Mouse (Mus musculus): ENCODE measurements around the gene Sowaha.

Gene Sowaha

DNA sequence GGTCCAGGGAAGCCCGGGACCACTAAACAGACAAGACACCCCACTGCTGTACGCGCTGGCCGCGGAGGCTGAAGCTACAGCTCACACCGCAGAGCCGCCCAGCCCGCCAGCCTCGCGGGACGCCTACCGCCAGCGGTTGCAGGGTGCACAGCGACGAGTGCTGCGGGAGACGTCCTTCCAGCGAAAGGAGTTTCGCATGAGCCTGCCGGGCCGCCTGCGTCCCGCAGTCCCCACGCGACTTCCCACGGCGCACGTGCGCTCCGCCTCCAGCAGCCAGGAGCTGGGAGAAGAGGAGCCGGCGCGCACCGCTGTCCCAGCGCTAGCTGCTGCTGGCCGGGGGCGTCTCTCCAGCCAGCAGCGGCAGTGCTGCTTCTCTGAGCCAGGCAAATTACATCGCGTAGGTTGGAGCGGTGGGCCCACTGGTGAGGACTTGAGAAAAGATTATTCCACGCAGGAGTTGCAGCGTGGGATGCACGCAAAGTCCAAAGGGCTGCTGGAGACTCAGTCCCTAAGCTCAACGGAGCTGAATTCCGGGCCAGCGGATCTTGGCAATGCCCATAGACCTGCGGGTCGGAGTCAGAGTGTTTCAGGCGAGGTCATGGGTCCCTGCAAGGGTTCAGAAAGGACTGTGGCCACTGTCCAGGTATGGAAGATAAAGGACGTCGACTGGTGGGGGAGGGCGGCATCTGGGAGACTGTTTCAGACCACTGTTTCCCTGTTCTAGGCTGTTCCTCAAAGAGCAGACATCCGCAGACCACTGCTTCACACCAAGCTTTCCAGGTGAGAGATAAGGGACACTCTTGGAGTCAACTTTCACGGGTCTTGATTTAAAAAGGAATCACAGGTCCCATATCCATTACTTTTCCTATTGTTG, 16.3 kb downstream of the Sowaha start:
- CTCF ChIA-PET, result interaction anchor here in 3 of 4 experiments (0.5 to 2.0 kb wide), 16 partner anchors 9 to 273 kb away, joined by 3 to 8 read pairs (median 3); partner anchors contain the start of genes Gm9945 (in 1 of the 3) and Sowaha (in 1 of the 3)
- POLR2A ChIA-PET, result interaction anchor here (0.6 to 3.0 kb wide), 22 partner anchors 7 to 428 kb away, joined by 3 to 20 read pairs (median 4); partner anchors contain the start of genes Gdf9 (in 3 of the 4), Uqcrq (in 2 of the 4), Gm10447 (in 1 of the 4) and Gm9945 (in 1 of the 4)

DNA sequence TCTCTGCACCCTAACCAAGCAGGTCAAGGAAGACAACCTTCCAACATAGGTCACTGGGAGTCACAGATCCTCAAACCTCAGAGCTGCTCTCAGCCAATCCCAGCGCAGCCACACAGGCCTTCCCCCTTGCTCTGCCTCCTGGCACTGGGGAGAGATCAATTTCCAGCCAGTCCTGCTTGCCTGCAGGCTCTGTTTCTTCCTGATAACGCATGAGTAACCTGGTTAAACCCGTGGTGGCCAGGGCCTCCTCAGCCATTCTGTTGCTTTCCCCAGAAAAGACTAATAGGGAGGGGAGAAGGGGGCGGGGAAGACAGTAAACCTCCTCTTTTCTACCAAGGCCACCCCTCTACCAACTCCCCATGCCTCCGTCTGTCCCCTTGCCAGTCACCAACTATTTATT, 18.3 kb downstream of the Sowaha start:
- POLR2A ChIA-PET, result interaction anchor here in 1 of 4 experiments (0.5 kb wide), 1 partner anchor 26 kb away, joined by 5 read pairs; no protein-coding TSS in a partner anchor
- CTCF ChIA-PET, result interaction anchor here in 1 of 4 experiments (0.6 kb wide), 1 partner anchor 251 kb away, joined by 4 read pairs; no protein-coding TSS in a partner anchor

DNA sequence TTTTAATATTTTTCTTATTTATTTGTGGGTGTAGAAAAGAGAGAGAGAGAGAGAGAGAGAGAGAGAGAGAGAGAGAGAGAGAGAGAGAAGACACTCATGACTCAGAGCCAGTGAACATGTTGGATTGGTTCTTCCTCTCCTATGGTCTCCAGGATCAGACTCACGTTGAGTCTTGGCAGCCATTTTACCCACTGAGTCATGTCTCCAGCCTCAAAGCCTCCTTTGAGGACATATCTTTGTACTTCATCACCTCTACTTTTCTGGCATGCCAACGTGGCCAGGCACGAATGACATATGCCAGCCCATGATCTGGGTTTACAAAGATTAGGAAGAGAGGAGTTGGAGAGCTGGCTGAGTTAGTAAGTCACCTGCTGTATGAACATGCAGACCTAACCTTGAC, 19.9 kb downstream of the Sowaha start:
- ChIA-PET CTCF (interaction anchor here in 3 of 4 experiments (0.7 to 1.3 kb wide), 3 partner anchors 13 to 246 kb away, joined by 3 to 6 read pairs (median 3); partner anchors contain the start of genes Gm9945 (in 1 of the 3) and Sowaha (in 1 of the 3)), POLR2A (interaction anchor here in 2 of 4 experiments (0.8 to 1.5 kb wide), 3 partner anchors 9 to 200 kb away, joined by 3 read pairs; no protein-coding TSS in a partner anchor)

DNA sequence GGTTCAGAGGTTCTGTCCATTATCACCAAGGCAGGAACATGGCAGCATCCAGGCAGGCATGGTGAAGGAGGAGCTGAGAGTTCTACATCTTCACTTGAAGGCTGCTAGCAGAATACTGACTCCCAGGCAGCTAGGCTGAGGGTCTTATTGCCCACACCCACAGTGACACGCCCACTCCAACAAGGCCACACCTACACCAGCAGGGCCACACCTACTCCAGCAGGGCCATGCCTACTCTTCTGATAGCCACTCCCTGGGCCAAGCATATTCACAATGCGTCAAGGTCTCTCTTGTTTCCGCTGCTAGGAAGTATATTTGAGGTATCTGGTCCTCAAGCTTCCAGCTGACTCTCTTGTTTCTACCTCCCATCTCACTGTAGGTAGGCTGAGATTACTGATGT, 21.1 kb downstream of the Sowaha start:
- ChIA-PET CTCF (interaction anchor here in 2 of 4 experiments (0.6 to 1.1 kb wide), 2 partner anchors 12 to 23 kb away, joined by 4 to 14 read pairs; no protein-coding TSS in a partner anchor), POLR2A (interaction anchor here in 1 of 4 experiments (1.1 to 1.5 kb wide), 4 partner anchors 8 to 48 kb away, joined by 3 to 4 read pairs (median 3); partner anchors contain the start of genes Gdf9 and Uqcrq)

DNA sequence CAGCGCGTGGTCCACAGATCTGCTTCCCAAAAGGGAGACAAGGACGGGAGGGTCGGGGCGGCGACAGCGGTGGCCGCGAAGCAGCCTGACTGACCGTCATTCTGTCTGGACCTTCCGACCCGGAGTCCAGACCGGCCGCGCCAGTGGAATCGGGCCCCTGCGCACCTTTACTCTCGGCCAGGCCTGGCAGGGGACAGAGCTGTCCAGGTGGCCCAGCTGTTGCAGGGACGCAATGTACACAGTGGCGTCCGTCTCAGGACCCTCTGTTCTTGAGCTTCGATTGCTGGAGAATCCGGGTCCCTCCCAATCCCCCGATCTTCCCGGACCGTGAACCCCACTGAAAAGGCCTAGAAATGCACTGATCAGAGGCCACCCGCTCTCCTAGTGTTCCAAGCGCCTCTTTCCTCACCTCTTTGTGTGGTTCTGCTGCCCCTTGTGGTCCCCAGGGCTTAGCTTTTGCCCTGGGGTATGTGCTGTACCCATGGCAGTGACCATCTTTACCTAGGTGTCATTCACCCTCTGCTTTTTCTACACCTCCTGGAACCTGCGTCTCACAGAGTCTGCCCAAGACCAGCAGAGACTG, 22.6 kb downstream of the Sowaha start:
- ChIA-PET POLR2A (interaction anchor here in 3 of 4 experiments (0.6 to 3.5 kb wide), 18 partner anchors 8 to 1854 kb away, joined by 3 to 20 read pairs (median 4); partner anchors contain the start of genes Gdf9 (in 2 of the 3), Uqcrq (in 2 of the 3), Gm9837 (in 1 of the 3) and Gm9945 (in 1 of the 3)), CTCF (interaction anchor here (0.6 to 3.7 kb wide), 26 partner anchors 8 to 278 kb away, joined by 3 to 56 read pairs (median 4); partner anchors contain the start of genes Gm9837 (in 3 of the 4), Gdf9 (in 1 of the 4), Gm9945 (in 1 of the 4) and Sowaha (in 1 of the 4))

DNA sequence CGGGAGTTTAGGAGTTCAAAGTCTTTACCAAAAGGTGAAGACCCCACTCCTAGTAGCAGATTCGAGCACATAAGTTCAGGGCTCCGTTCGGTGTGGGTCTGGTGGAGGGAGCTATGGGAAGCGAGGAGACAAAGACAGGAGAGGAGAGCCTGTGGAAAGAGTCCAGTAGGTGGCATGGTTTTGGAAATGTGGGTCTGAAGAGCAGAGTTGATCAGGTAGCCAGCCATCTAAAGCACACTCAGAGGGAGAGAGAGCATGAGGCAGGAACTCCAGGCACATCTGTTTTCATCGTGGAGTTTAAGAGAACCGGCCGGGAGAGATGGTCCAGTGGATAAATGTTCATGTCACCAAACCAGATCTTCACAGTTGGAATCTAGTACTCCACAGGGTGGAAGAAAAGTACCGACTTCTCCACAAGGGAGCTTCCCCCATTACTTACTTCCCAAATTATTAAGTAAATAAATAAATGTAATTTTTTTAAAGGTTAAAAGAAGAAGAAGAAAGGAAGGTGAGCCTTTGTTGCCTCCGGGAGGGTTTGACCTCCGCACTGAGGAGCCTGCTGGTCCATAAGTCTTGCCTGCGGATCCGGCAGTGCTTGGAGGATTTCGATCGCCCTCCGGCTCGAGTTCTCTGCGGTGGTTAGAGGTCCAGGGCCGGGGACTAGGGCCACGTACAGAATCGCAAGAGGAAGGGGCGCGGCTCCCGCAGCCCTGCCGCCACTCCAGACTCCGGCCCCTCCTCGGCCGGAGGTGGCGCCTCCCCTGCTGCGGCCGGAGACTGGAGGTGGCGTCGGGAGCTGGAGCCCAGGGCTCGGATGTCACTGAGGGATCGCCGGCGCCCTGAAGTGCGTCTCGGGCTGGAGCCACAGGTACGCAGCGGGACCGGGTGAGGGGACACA, 23.4 kb downstream of the Sowaha start, which contains the start of the genes Gm10447 and Shroom1:
Gene Gm10447, minus strand, starts transcription at position 637 of the 898 bp plus-strand sequence.
Gene Shroom1, plus strand, starts transcription at position 732 of the 898 bp plus-strand sequence.
- ChIA-PET POLR2A (interaction anchor here in 3 of 4 experiments (0.6 to 3.5 kb wide), 21 partner anchors 9 to 200 kb away, joined by 3 to 20 read pairs (median 4); partner anchors contain the start of genes Gdf9 (in 2 of the 3), Uqcrq (in 2 of the 3), Gm9837 (in 1 of the 3) and Gm9945 (in 1 of the 3)), CTCF (interaction anchor here (0.6 to 3.7 kb wide), 36 partner anchors 8 to 293 kb away, joined by 3 to 56 read pairs (median 4); partner anchors contain the start of genes Gm9837 (in 3 of the 4), Gdf9 (in 1 of the 4), Gm9945 (in 1 of the 4) and Sowaha (in 1 of the 4))

DNA sequence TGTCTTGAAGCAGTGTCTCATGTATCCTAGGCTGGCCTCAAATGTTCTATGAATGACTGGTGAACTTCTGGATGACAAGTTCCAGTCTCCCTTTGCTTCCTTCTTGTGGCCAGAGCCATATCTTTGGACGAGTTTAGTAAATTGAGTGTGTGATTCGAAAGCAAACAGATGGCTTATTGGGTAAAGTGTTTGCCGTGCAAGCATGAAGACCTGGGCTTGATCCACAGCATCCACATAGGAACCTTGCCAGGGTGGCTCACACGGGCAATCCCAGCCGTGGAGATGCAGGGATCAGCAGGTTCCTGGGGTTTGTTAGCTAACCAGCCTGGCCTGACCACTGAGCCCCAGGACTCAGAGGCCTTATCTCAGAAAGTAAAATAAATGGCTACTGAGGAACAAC, 27.0 kb downstream of the Sowaha start:
- ChIA-PET POLR2A (interaction anchor here in 1 of 4 experiments (1.2 kb wide), 1 partner anchor 11 kb away, joined by 3 read pairs; no protein-coding TSS in a partner anchor), CTCF (interaction anchor here in 1 of 4 experiments (0.7 kb wide), 1 partner anchor 63 kb away, joined by 3 read pairs; no protein-coding TSS in a partner anchor)

DNA sequence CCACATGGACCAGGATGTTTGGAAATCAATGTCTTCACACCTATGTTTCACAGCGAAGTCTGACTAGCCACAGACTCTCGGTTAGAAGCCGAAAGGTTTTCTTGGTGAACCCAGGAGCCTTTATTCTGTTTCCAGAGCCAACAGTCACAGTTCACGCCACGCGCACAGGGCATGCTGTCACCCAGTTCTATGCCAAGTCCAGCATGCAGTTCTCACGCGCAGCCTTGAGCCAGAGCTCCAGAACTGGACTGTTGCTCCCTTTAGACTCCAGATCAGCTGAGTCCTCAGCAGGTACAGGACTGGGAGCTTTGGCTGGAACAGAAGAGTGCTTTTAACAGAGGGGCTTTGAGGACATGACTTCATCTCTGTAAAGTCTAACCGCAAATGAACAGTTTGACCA, 27.7 kb downstream of the Sowaha start:
- POLR2A ChIA-PET, result interaction anchor here in 1 of 4 experiments (1.2 kb wide), 1 partner anchor 12 kb away, joined by 3 read pairs; no protein-coding TSS in a partner anchor

DNA sequence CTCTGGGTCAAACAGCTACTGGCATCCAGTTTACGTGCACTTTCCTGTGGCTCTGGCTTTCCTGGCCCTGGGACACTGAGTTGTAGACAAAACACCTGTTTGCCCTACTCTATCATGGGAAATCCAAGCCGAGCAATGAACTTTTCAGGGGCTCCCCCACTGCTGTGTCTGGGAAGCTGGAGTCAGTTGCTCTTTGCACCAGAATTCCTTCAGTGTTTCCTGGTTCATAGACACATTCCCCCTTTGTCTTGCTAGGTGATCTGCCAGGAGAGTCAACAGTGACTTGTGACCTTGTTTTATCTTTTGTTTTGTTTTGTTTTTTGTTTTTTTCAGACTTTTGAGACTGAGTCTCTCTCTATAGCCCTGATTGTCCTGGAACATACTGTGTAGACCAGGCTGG, 28.7 kb downstream of the Sowaha start:
- ChIA-PET CTCF (interaction anchor here in 3 of 4 experiments (0.9 to 1.9 kb wide), 3 partner anchors 15 to 19 kb away, joined by 3 to 7 read pairs (median 4); partner anchors contain the start of gene Gm9837 (in 1 of the 3)), POLR2A (interaction anchor here in 3 of 4 experiments (0.6 to 1.6 kb wide), 8 partner anchors 8 to 104 kb away, joined by 3 to 7 read pairs (median 3); partner anchors contain the start of genes Gdf9 (in 1 of the 3) and Uqcrq (in 1 of the 3))

More for the DNA sequence above, 27.7 kb downstream of the Sowaha start:
- CTCF ChIA-PET, result interaction anchor here in 1 of 4 experiments (0.7 kb wide), 1 partner anchor 63 kb away, joined by 3 read pairs; no protein-coding TSS in a partner anchor

DNA sequence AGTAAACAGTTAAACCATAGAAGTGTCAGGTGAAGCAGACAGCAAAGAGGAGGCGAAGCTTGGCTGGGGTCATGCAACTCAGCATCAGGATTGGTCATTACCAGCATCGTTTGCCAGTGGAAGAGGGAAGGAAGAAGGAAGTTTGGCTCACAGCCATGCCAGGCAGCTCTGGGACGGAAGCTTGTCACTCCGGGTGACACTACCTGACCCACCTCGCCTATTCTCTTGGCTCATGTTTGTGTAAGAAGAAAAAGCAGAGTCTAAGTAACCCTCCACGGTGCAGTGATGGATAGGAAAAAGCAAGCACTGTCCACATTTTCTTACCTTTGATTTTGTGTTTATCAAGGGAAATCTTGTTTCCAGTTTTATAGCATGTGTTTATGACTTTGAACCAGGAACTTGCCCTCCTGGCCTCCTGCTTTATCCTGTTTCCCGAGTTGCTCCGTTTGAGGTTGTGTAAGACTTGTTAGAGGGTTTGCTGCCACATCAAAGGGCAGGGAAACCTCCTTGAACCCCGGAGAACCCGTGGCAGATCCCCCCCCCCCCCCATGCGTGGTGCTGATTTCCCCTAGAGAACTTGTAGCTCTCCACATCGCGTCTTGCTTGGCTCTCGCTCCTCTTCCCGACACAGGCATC, 29.9 kb downstream of the Sowaha start:
- ChIA-PET POLR2A (interaction anchor here in 3 of 4 experiments (1.0 to 1.6 kb wide), 6 partner anchors 9 to 19 kb away, joined by 3 to 7 read pairs (median 3); partner anchors contain the start of genes Gdf9 (in 1 of the 3) and Uqcrq (in 1 of the 3)), CTCF (interaction anchor here (0.6 to 1.9 kb wide), 5 partner anchors 16 to 871 kb away, joined by 3 to 11 read pairs (median 4); no protein-coding TSS in a partner anchor)

DNA sequence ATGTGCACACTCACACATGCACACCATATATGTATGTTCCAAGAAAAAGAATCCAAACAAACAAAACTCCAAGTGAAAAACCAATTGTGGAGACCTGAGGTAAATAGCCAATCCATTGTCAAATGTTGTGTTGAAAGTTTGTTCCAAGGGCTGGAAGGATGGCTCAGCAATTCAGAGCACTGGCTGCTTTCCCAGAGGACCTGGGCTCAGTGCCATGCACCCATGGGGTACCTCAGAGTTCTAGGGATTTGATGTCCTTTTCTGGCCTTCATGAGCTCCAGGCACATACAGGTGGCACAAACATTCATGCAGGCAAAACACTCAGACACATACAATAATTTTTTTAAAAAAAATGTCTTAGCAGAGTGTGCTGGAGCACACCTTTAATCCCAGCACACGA, 31.5 kb downstream of the Sowaha start:
- ChIA-PET POLR2A (interaction anchor here in 3 of 4 experiments (0.7 to 1.7 kb wide), 4 partner anchors 8 to 38 kb away, joined by 3 to 5 read pairs (median 4); partner anchors contain the start of genes Gdf9 (in 1 of the 3), Gm10447 (in 1 of the 3), Shroom1 (in 1 of the 3) and Uqcrq (in 1 of the 3)), CTCF (interaction anchor here in 2 of 4 experiments (0.6 to 1.9 kb wide), 3 partner anchors 8 to 1044 kb away, joined by 5 to 8 read pairs (median 6); partner anchors contain the start of genes Gm10447 (in 1 of the 2) and Shroom1 (in 1 of the 2))

DNA sequence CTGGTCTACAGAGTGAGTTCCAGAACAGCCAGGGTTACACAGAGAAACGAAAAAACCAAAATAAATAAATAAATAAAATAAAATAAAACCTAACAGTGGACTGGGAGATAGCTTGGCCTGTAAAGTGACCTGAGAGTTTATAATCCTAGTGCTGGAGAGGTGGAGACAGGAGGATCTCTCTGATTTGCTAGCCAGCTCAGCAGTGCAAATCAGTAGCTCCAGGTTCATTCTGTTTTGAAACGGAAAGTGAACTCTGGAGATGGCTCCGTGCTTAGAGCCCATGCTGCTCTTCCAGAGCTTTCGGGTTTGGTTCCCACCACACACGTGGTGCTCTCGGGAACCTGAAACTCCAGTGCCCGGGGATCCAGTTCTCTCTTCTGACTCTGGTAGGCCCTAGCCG, 32.1 kb downstream of the Sowaha start:
- POLR2A ChIA-PET, result interaction anchor here in 3 of 4 experiments (0.7 to 1.7 kb wide), 4 partner anchors 9 to 39 kb away, joined by 3 to 5 read pairs (median 4); partner anchors contain the start of genes Gdf9 (in 1 of the 3), Gm10447 (in 1 of the 3), Shroom1 (in 1 of the 3) and Uqcrq (in 1 of the 3)
- CTCF ChIA-PET, result interaction anchor here (0.6 to 4.0 kb wide), 5 partner anchors 8 to 1045 kb away, joined by 5 to 42 read pairs (median 6); partner anchors contain the start of genes Gm10447 (in 2 of the 4) and Shroom1 (in 2 of the 4)

DNA sequence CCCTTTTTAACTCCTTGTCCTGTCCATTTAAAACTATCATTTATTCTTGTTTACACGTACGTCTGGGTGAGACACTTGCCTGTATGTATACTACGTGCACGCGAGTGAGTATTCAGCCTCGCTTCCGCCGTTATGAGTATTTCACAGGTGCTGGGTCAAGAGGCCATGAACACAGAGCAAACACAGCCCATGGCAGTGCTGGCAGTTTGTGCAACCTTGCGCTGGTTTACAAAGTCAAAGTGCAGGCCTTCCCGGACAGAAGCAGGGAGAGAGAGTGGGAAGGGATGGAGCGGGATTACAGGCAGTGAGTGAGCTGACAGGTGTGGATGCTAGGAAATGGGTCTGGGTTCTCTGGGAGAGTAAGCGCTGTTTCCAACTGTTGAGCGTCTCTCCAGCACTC, 33.9 kb downstream of the Sowaha start:
- POLR2A ChIA-PET, result interaction anchor here in 3 of 4 experiments (0.5 to 3.2 kb wide), 16 partner anchors 9 to 261 kb away, joined by 3 to 22 read pairs (median 4); partner anchors contain the start of genes Gm10447 (in 2 of the 3), Shroom1 (in 2 of the 3), Gdf9 (in 1 of the 3) and Rad50 (in 1 of the 3)
- CTCF ChIA-PET, result interaction anchor here in 3 of 4 experiments (0.6 to 4.0 kb wide), 10 partner anchors 10 to 485 kb away, joined by 3 to 42 read pairs (median 6); partner anchors contain the start of genes Shroom1 (in 2 of the 3), Gm10447 (in 1 of the 3) and Gm9837 (in 1 of the 3)

DNA sequence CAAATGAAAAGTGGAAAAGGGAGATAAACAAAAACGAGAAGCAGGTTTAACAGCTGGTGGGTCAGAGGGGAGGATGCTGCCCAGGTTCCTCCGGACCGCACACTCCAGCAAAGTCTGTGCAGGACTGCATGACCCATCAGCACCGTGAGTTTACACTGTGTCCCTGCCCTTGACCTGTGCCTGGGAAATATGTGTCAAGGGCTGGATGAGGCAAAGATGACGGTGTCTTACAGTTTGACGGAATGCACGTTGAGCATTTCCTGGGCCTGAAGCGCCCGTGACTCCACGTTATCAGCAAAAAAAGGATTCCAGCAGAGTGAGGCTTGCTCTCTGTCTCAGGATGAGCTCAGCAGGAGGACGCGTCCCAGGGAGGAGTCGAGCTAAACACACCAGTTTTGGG, 34.5 kb downstream of the Sowaha start:
- ChIA-PET CTCF (interaction anchor here in 3 of 4 experiments (0.6 to 4.0 kb wide), 8 partner anchors 11 to 191 kb away, joined by 3 to 42 read pairs (median 4); partner anchors contain the start of genes Gdf9 (in 1 of the 3), Gm10447 (in 1 of the 3), Gm9837 (in 1 of the 3) and Shroom1 (in 1 of the 3)), POLR2A (interaction anchor here in 3 of 4 experiments (0.6 to 3.2 kb wide), 10 partner anchors 8 to 191 kb away, joined by 3 to 22 read pairs (median 4); partner anchors contain the start of genes Gm10447 (in 2 of the 3), Shroom1 (in 2 of the 3), Gdf9 (in 1 of the 3) and Uqcrq (in 1 of the 3))

Measured in embryonic stem cell, embryonic (primary cell).